In genomic region chr2:78871971-78872860, GRCm38 (mm10) we compare ENCODE assay signal across 8 mouse cellular contexts. TPM values are rescaled to one million over a fixed set of nuclear protein-coding genes. Genes with fewer than 3 reads are reported as not detected.
DNase-seq lines count a peak whose midpoint lies in the region; ATAC-seq lines count a peak whose summit lies in the region.

No protein-coding gene starts in this region.

- ATAC-seq in cerebellum, adult (ENCODE audit: insufficient number of reproducible peaks, low FRiP score, low TSS enrichment), result no peak
- ATAC-seq in embryonic facial prominence, embryonic 14.5 days (ENCODE audit: low read depth), result no peak
- ATAC-seq in hindbrain, embryonic 12.5 days (ENCODE audit: low FRiP score), result 0 out of 2 replicates have a peak, but pooled peaks have one; percentile 13
- no peak for ATAC-seq in liver, embryonic 15.5 days (ENCODE audit: insufficient read depth)
- no peak for ATAC-seq in neural tube, embryonic 12.5 days (ENCODE audit: low FRiP score, low read depth)

- no peaks in the 10 kb centered on the region for H3K27me3 ChIP-seq in embryonic facial prominence, embryonic 14.5 days (replicated peaks; ENCODE audit: control insufficient read depth, insufficient read depth, low read length)
- no peaks in the 10 kb centered on the region for H3K27me3 ChIP-seq in hindbrain, embryonic 12.5 days
- H3K27me3 ChIP-seq in liver, embryonic 15.5 days, result no peaks in the 10 kb centered on the region
- no peaks in the 10 kb centered on the region for H3K27me3 ChIP-seq in neural tube, embryonic 12.5 days (replicated peaks)

- 20% methylated on average over 8 of the region's 8 CpGs for WGBS in embryonic facial prominence, embryonic 14.5 days
- WGBS in hindbrain, embryonic 12.5 days, result 29% methylated on average over 8 of the region's 8 CpGs
- 58% methylated on average over 8 of the region's 8 CpGs for WGBS in liver, embryonic 15.5 days (ENCODE audit: insufficient replicate concordance)
- 22% methylated on average over 8 of the region's 8 CpGs for WGBS in neural tube, embryonic 12.5 days

- H3K4me1 ChIP-seq in embryonic facial prominence, embryonic 14.5 days (ENCODE audit: control insufficient read depth, insufficient read depth, low read length), result peaks cover 37% of the 10 kb centered on the region
- H3K4me1 ChIP-seq in hindbrain, embryonic 12.5 days, result peaks cover 30% of the 10 kb centered on the region
- peaks cover 56% of the 10 kb centered on the region for H3K4me1 ChIP-seq in liver, embryonic 15.5 days (replicated peaks)
- peaks cover 31% of the 10 kb centered on the region for H3K4me1 ChIP-seq in neural tube, embryonic 12.5 days

- H3K9ac ChIP-seq in embryonic facial prominence, embryonic 14.5 days (ENCODE audit: low read depth, low read length), result peak overlapping the region; percentile 52
- peak overlapping the region; percentile 99 for H3K9ac ChIP-seq in hindbrain, embryonic 12.5 days
- no peak overlapping the region for H3K9ac ChIP-seq in liver, embryonic 15.5 days
- peak overlapping the region; percentile 61 for H3K9ac ChIP-seq in neural tube, embryonic 12.5 days

- peak; percentile 18 for DNase-seq in cerebellum, adult 11 months
- DNase-seq in CD8-positive naive resting alpha-beta T cell, adult 2 months (ENCODE audit: low read depth in 2 of 2, low spot score in 2 of 2), result peak; percentile 12 to 27
- DNase-seq in embryonic facial prominence, embryonic 14.5 days (ENCODE audit: low spot score), result peak; percentile 79
- DNase-seq in urinary bladder, postnatal 25 days (ENCODE audit: low spot score), result no peak

- H3K36me3 ChIP-seq in embryonic facial prominence, embryonic 14.5 days (ENCODE audit: control insufficient read depth, insufficient read depth, low read length), result peaks cover 6% of the 10 kb centered on the region; the same call in 1 of the 2 replicates
- H3K36me3 ChIP-seq in hindbrain, embryonic 12.5 days, result no peaks in the 10 kb centered on the region
- H3K36me3 ChIP-seq in liver, embryonic 15.5 days (replicated peaks), result peaks cover 36% of the 10 kb centered on the region
- H3K36me3 ChIP-seq in neural tube, embryonic 12.5 days, result no peaks in the 10 kb centered on the region

- H3K9me3 ChIP-seq in embryonic facial prominence, embryonic 14.5 days (ENCODE audit: control insufficient read depth, low read length), result no peaks in the 10 kb centered on the region
- no peaks in the 10 kb centered on the region for H3K9me3 ChIP-seq in hindbrain, embryonic 12.5 days (replicated peaks)
- no peaks in the 10 kb centered on the region for H3K9me3 ChIP-seq in liver, embryonic 15.5 days (replicated peaks)
- H3K9me3 ChIP-seq in neural tube, embryonic 12.5 days, result no peaks in the 10 kb centered on the region

- H3K4me3 ChIP-seq in embryonic facial prominence, embryonic 14.5 days (ENCODE audit: low read depth, low read length), result peak overlapping the region; percentile 81
- peak overlapping the region; percentile 81 for H3K4me3 ChIP-seq in hindbrain, embryonic 12.5 days
- H3K4me3 ChIP-seq in liver, embryonic 15.5 days (replicated peaks), result peak overlapping the region; percentile 99
- peak overlapping the region; percentile 37 for H3K4me3 ChIP-seq in neural tube, embryonic 12.5 days

- H3K4me2 ChIP-seq in embryonic facial prominence, embryonic 14.5 days (ENCODE audit: low read depth, low read length), result peak overlapping the region; percentile 72
- peak overlapping the region; percentile 75 for H3K4me2 ChIP-seq in hindbrain, embryonic 12.5 days (replicated peaks)
- peak overlapping the region; percentile 83 for H3K4me2 ChIP-seq in liver, embryonic 15.5 days
- H3K4me2 ChIP-seq in neural tube, embryonic 12.5 days (replicated peaks), result peak overlapping the region; percentile 71

- peak overlapping the region; percentile 10; the same call in 1 of the 2 replicates for H3K27ac ChIP-seq in embryonic facial prominence, embryonic 14.5 days (replicated peaks; ENCODE audit: low read depth, low read length)
- H3K27ac ChIP-seq in hindbrain, embryonic 12.5 days, result peak overlapping the region; percentile 80
- H3K27ac ChIP-seq in liver, embryonic 15.5 days (replicated peaks), result 0 out of 2 replicates have a peak overlapping the region, but pooled peaks have one; percentile 35
- H3K27ac ChIP-seq in neural tube, embryonic 12.5 days, result 0 out of 2 replicates have a peak overlapping the region, but pooled peaks have one; percentile 1

RNA-seq across cellular contexts. Expression of gene Ube2e3, which starts 4.3 kb away (rescaled TPM):
- polyA plus RNA-seq in embryonic facial prominence, embryonic 14.5 days (2014; fragmentation: Nextera tagmentation; extraction: Ambion mirVana), result 120 and 138 TPM in 2 replicates
- 269 and 271 TPM in 2 replicates for polyA plus RNA-seq in hindbrain, embryonic 12.5 days (2016; fragmentation: Nextera tagmentation; extraction: Ambion mirVana)
- polyA plus RNA-seq in liver, embryonic 15.5 days (2015; fragmentation: Nextera tagmentation; extraction: Ambion mirVana), result 88.8 and 97.1 TPM in 2 replicates
- 252 and 265 TPM in 2 replicates for polyA plus RNA-seq in neural tube, embryonic 12.5 days (2016; fragmentation: Nextera tagmentation; extraction: Ambion mirVana)

Comparison
In these comparisons a context has a peak if more than half of its experiments do, and no peak if none do; other contexts are left out.
1. H3K27ac ChIP-seq: peak in every context shown above with its lines; median percentile 80 in hindbrain, embryonic 12.5 days; 35 in liver, embryonic 15.5 days; 10 in embryonic facial prominence, embryonic 14.5 days; 1 in neural tube, embryonic 12.5 days.
2. H3K4me3 ChIP-seq: peak in every context shown above with its lines; median percentile 99 in liver, embryonic 15.5 days; 81 in embryonic facial prominence, embryonic 14.5 days; 81 in hindbrain, embryonic 12.5 days; 37 in neural tube, embryonic 12.5 days.